Mouse (Mus musculus) lung, adult 2 months (tissue): Measurements from ENCODE around the gene Gm29423. TPM values are rescaled to one million over a fixed set of nuclear protein-coding genes. Genes with fewer than 3 reads are reported as not detected.
"Not testable (repeated sequence)": the region's sequence is repeated elsewhere in the genome, so short reads cannot be mapped to it uniquely, and the experiment has no call there.

Experiments
- DNase-seq: peaks from one replicate; pipeline ENCODE4 v3.0.0; 2022
- H3K4me1 ChIP-seq: fragments of 200-500 bp; 2 replicates; pipeline ENCODE4 v1.6.1; 2011; ENCODE audit warnings: low read length; ENCODE audit not compliant: control insufficient read depth, insufficient read depth
- H3K4me3 ChIP-seq: fragments of 200-500 bp; replicated peaks from 2 replicates; pipeline ENCODE3; 2011; ENCODE audit warnings: low read depth, mild to moderate bottlenecking, control low read depth, low read length; ENCODE audit errors: extremely low read depth
- WGBS: fragments of 180-500 bp; shearing (Covaris S2); methylation state at CpG from one replicate; pipeline ENCODE4 v1.1.7; 2018; 5-methylcytosine and 5-hydroxymethylcytosine counted together
- polyA plus RNA-seq: library from polyadenylated mRNA; depleted of rRNA; stranded (reverse); fragments of >200 nt; gene quantifications from 2 replicates; pipeline ENCODE4 v1.2.3, GENCODE M21; 2012; rRNA removed

The Gm29423 gene
- not detected in 2 replicates for polyA plus RNA-seq

GRCm38 (mm10) chrY:70303187-70303586 is at the start of gene Gm29423, which contains the start of gene Gm29644:
Gene Gm29423 (minus strand): TSS chrY:70303287.
Gene Gm29644 (minus strand): TSS chrY:70303343.
- not testable (repeated sequence) for H3K4me1 ChIP-seq, DNase-seq, H3K4me3 ChIP-seq
- no CpG with 5 or more reads among the region's 2 CpGs for whole genome bisulfite sequencing

- WGBS = no CpG with 5 or more reads among the region's 4 CpGs
- not testable (repeated sequence) for H3K4me1 ChIP-seq, H3K4me3 ChIP-seq, DNase-seq
Measured at GRCm38 (mm10) chrY:70273542-70273941, 29.5 kb downstream of the Gm29423 start, which contains the start of gene Gm21118. Gene Gm21118 (minus strand): TSS chrY:70273642.

Other genes starting within 250 kb of the Gm29423 start
- gene Gm21118, start 29.6 kb downstream of the Gm29423 start, polyA plus RNA-seq = not detected in 2 replicates
- not detected in 2 replicates for gene Gm29644, start 56 bp upstream of the Gm29423 start, polyA plus RNA-seq
- not detected in 2 replicates for gene Gm20888, start 138.6 kb upstream of the Gm29423 start, polyA plus RNA-seq